Mouse (Mus musculus) embryonic facial prominence, embryonic 12.5 days (tissue): ENCODE results near the gene Ncstn. TPM values are rescaled to one million over a fixed set of nuclear protein-coding genes. Genes with fewer than 3 reads are reported as not detected.

Experiments used
- ATAC-seq: fragments of 200-750 bp; cut with Nextera tagmentation; 2 replicates; pipeline ENCODE4 v1.8.0; 2017; ENCODE audit not compliant: insufficient number of reproducible peaks, insufficient read depth, low FRiP score, low TSS enrichment
- H3K27ac ChIP-seq: fragments of 300-500 bp; sonication (generic); 2 replicates; pipeline ENCODE4 v1.5.1; 2016; ENCODE audit warnings: mild to moderate bottlenecking
- H3K27me3 ChIP-seq: fragments of 300-500 bp; sonication (generic); 2 replicates; pipeline ENCODE4 v1.6.1; 2016; ENCODE audit warnings: mild to moderate bottlenecking, moderate library complexity
- H3K36me3 ChIP-seq: fragments of 300-500 bp; sonication (generic); 2 replicates; pipeline ENCODE4 v1.6.1; 2016; ENCODE audit warnings: mild to moderate bottlenecking
- H3K4me1 ChIP-seq: fragments of 300-500 bp; sonication (generic); 2 replicates; pipeline ENCODE4 v1.6.1; 2016
- H3K4me2 ChIP-seq: fragments of 300-500 bp; sonication (generic); replicated peaks from 2 replicates; pipeline ENCODE4 v1.6.1; 2016; ENCODE audit warnings: mild to moderate bottlenecking, moderate library complexity
- H3K4me3 ChIP-seq: fragments of 300-500 bp; sonication (generic); 2 replicates; pipeline ENCODE4 v1.5.1; 2016; ENCODE audit warnings: mild to moderate bottlenecking
- H3K9ac ChIP-seq: fragments of 300-500 bp; sonication (generic); 2 replicates; pipeline ENCODE4 v1.6.1; 2016; ENCODE audit warnings: mild to moderate bottlenecking, moderate library complexity
- H3K9me3 ChIP-seq: fragments of 300-500 bp; sonication (generic); 2 replicates; pipeline ENCODE4 v1.6.1; 2016; ENCODE audit warnings: mild to moderate bottlenecking, moderate library complexity
- WGBS: fragments of 180-500 bp; shearing (Covaris S2); methylation state at CpG from one replicate; pipeline ENCODE4 v1.1.7; 2016; 5-methylcytosine and 5-hydroxymethylcytosine counted together
- polyA plus RNA-seq: library from polyadenylated mRNA; unstranded; fragments of >200 nt; fragmentation: Nextera tagmentation; extraction: Ambion mirVana; gene quantifications from 2 replicates; pipeline ENCODE4 v1.2.1, GENCODE M21; 2016

Gene Ncstn
- polyA plus RNA-seq, 1 experiment from 2014 or later: 107 TPM

GRCm38 (mm10) chr1:172116948-172117347, 34.4 kb upstream of the Ncstn start:
- Histone ChIP-seq H3K4me2 (no peak overlapping the region), H3K9me3 (no peaks in the 10 kb centered on the region), H3K27ac (no peak overlapping the region), H3K4me1 (no peaks in the 10 kb centered on the region), H3K27me3 (no peaks in the 10 kb centered on the region), H3K4me3 (no peak overlapping the region), H3K9ac (no peak overlapping the region), H3K36me3 (peaks cover 96% of the 10 kb centered on the region)
- ATAC-seq: no peak
- WGBS: 91% methylated on average over 5 of the region's 5 CpGs

DNA sequence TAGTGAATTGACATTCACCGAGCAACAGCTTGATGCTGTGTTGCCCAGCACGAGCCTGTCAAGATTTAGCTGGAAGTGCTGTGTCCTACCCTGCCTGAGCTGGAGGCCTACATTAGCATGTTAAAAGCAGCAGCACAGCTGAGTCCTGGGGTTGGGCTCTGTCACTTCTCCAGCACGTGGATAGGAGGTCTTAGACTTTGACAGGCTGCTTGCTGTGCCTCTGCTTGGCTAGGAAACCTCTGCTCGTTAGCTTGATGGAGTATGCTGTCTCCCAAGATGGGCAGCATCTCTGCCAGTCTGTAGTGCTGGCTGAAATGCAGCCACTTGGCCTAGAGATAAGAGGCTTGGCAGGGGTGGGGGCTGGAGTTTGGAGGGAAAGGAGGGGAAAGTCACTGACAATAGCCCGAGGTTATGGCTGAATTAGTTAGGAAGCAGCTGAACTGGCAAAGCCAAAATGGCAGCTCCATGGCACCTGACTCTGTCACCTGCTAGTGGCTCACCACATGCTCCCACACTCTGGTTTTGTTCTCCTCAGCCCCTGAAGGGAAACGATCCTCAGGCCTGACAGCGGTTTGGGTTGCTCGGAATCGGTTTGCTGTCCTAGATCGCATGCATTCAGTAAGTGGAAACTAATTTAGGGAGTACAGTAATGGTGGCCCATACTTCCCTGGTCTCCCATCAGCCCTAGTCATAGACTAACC, 25.3 kb upstream of the Ncstn start:
- Histone ChIP-seq H3K27me3 (no peaks in the 10 kb centered on the region), H3K9me3 (no peaks in the 10 kb centered on the region), H3K27ac (no peak overlapping the region), H3K4me1 (no peaks in the 10 kb centered on the region), H3K4me3 (no peak overlapping the region), H3K4me2 (no peak overlapping the region), H3K9ac (no peak overlapping the region), H3K36me3 (peaks cover 96% of the 10 kb centered on the region)
- no peak for ATAC-seq
- 82% methylated on average over 10 of the region's 10 CpGs for WGBS

GRCm38 (mm10) chr1:172105101-172105500, 22.5 kb upstream of the Ncstn start:
- Histone ChIP-seq H3K36me3 (peaks cover 88% of the 10 kb centered on the region), H3K27me3 (no peaks in the 10 kb centered on the region), H3K9me3 (no peaks in the 10 kb centered on the region), H3K27ac (no peak overlapping the region), H3K4me1 (no peaks in the 10 kb centered on the region), H3K9ac (no peak overlapping the region), H3K4me3 (no peak overlapping the region), H3K4me2 (no peak overlapping the region)
- ATAC-seq: no peak
- 79% methylated on average over 11 of the region's 11 CpGs for WGBS

DNA sequence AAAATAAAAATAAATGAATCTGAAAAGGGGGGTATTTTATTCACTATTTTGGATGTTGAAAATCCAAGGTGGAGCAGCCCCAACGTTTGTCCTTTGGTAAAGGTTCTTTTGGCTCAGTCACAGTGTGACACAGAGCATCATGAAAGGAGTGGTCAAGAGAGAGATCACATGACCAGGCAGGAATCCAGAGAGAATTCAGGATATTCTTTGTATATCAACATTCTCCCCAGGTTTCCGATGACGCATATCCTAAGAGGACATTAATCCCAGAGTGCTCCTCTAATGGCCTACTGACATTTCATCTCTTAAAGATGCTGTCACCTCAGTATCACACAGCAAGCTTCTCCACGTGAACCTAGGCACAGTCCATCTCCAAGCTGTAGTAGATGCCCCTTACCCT, 21.0 kb upstream of the Ncstn start:
- peaks cover 82% of the 10 kb centered on the region for H3K36me3 ChIP-seq
- WGBS: 91% methylated on average over 4 of the region's 4 CpGs

GRCm38 (mm10) chr1:172099325-172100033, 16.9 kb upstream of the Ncstn start:
- no peak overlapping the region for H3K9ac ChIP-seq
- H3K4me3 ChIP-seq: no peak overlapping the region
- no peak overlapping the region for H3K4me2 ChIP-seq
- H3K36me3 ChIP-seq: peaks cover 74% of the 10 kb centered on the region
- no peaks in the 10 kb centered on the region for H3K4me1 ChIP-seq
- H3K9me3 ChIP-seq: no peaks in the 10 kb centered on the region
- H3K27me3 ChIP-seq: no peaks in the 10 kb centered on the region
- no peak for ATAC-seq
- WGBS: 85% methylated on average over 6 of the region's 6 CpGs
- H3K27ac ChIP-seq: no peak overlapping the region

More for the DNA sequence above, 21.0 kb upstream of the Ncstn start:
- no peaks in the 10 kb centered on the region for H3K9me3 ChIP-seq
- ATAC-seq: no peak
- H3K4me1 ChIP-seq: no peaks in the 10 kb centered on the region
- H3K4me2 ChIP-seq: no peak overlapping the region
- H3K9ac ChIP-seq: no peak overlapping the region
- H3K4me3 ChIP-seq: no peak overlapping the region
- H3K27me3 ChIP-seq: no peaks in the 10 kb centered on the region
- no peak overlapping the region for H3K27ac ChIP-seq

GRCm38 (mm10) chr1:172095202-172095601, 12.6 kb upstream of the Ncstn start:
- H3K36me3 ChIP-seq: peaks cover 71% of the 10 kb centered on the region
- no peak overlapping the region for H3K4me2 ChIP-seq
- ATAC-seq: no peak
- no peak overlapping the region for H3K4me3 ChIP-seq
- H3K27me3 ChIP-seq: no peaks in the 10 kb centered on the region
- H3K27ac ChIP-seq: no peak overlapping the region
- H3K9me3 ChIP-seq: no peaks in the 10 kb centered on the region
- WGBS: 73% methylated on average over 6 of the region's 6 CpGs
- H3K4me1 ChIP-seq: no peaks in the 10 kb centered on the region
- H3K9ac ChIP-seq: no peak overlapping the region

DNA sequence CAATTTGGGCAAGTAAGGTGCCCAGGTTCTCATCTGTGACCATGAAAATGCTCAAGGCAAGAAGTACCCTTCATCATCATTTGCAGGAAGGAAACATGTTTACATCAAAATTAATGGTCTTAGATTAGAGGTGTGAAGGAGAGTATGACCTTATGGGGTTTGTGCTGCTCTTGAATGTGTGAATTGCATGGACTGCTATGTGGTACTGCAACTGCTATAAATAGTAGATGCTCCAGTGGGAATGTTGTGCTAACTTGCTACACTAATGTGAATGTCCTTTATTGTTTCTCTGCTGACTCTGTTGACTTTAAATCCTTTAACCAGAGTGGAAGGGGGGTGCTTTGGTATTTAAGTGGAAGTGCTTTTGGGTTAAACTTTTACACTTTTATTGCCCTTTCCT, 11.7 kb upstream of the Ncstn start:
- no peaks in the 10 kb centered on the region for H3K27me3 ChIP-seq
- no peak overlapping the region for H3K9ac ChIP-seq
- H3K9me3 ChIP-seq: no peaks in the 10 kb centered on the region
- ATAC-seq: no peak
- no peak overlapping the region for H3K27ac ChIP-seq
- peaks cover 75% of the 10 kb centered on the region for H3K36me3 ChIP-seq
- H3K4me1 ChIP-seq: no peaks in the 10 kb centered on the region
- no peak overlapping the region for H3K4me3 ChIP-seq
- no peak overlapping the region for H3K4me2 ChIP-seq

GRCm38 (mm10) chr1:172093522-172093921, 10.9 kb upstream of the Ncstn start:
- H3K9me3 ChIP-seq: no peaks in the 10 kb centered on the region
- H3K4me2 ChIP-seq: no peak overlapping the region
- H3K27ac ChIP-seq: no peak overlapping the region
- no peak overlapping the region for H3K4me3 ChIP-seq
- no peaks in the 10 kb centered on the region for H3K27me3 ChIP-seq
- 76% methylated on average over 3 of the region's 3 CpGs for WGBS
- peaks cover 79% of the 10 kb centered on the region for H3K36me3 ChIP-seq
- H3K9ac ChIP-seq: no peak overlapping the region
- no peak for ATAC-seq
- H3K4me1 ChIP-seq: no peaks in the 10 kb centered on the region

DNA sequence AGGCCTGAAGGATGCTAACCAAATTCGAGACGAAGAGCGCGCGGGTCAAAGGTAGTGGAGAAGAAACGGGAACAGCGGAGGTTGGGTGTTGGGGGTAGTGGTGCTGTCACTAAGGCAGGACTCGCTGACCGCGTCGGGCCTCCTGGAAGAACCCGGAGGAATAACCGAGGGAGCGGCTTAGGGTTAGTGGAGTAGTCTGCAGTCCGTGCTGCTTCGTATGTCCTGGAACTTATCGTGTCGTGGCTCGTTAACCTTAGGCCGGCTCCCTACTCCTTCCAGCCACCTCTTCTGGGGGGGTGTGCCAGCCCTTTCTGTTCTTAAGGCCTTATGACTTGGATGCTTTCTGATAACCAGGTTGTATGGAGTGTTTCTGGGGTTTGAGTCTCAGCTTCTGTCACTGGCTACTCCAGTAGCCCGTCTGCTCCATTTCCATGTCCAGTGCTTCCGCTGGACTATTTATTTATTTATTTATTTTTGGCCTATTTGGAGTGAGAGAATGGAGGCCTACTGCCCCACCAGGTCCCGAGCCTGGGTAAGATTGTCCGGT, 377 bp upstream of the Ncstn start:
- no peaks in the 10 kb centered on the region for H3K9me3 ChIP-seq
- H3K4me1 ChIP-seq: peaks cover 13% of the 10 kb centered on the region
- H3K9ac ChIP-seq: peak overlapping the region; percentile 85
- peak overlapping the region; percentile 87 for H3K4me3 ChIP-seq
- H3K27ac ChIP-seq: peak overlapping the region; percentile 78
- peaks cover 13% of the 10 kb centered on the region; the same call in 1 of the 2 replicates for H3K36me3 ChIP-seq
- H3K4me2 ChIP-seq: peak overlapping the region; percentile 77
- 3% methylated on average over 24 of the region's 24 CpGs for whole genome bisulfite sequencing
- no peaks in the 10 kb centered on the region for H3K27me3 ChIP-seq
- peak; percentile 78 for ATAC-seq

GRCm38 (mm10) chr1:172077981-172078380, 4.6 kb downstream of the Ncstn start:
- Histone ChIP-seq H3K4me2 (no peak overlapping the region), H3K9me3 (no peaks in the 10 kb centered on the region), H3K4me3 (no peak overlapping the region), H3K27me3 (no peaks in the 10 kb centered on the region), H3K4me1 (peaks cover 5% of the 10 kb centered on the region), H3K27ac (no peak overlapping the region), H3K9ac (no peak overlapping the region), H3K36me3 (peaks cover 45% of the 10 kb centered on the region)
- ATAC-seq: no peak
- 71% methylated on average over 5 of the region's 5 CpGs for WGBS

GRCm38 (mm10) chr1:172072604-172073003, 10.0 kb downstream of the Ncstn start:
- H3K36me3 ChIP-seq: peaks cover 85% of the 10 kb centered on the region
- H3K27ac ChIP-seq: no peak overlapping the region
- H3K4me1 ChIP-seq: no peaks in the 10 kb centered on the region
- no peak overlapping the region for H3K4me2 ChIP-seq
- H3K9ac ChIP-seq: no peak overlapping the region
- 94% methylated on average over 7 of the region's 7 CpGs for WGBS
- no peaks in the 10 kb centered on the region for H3K9me3 ChIP-seq
- H3K27me3 ChIP-seq: no peaks in the 10 kb centered on the region
- H3K4me3 ChIP-seq: no peak overlapping the region
- ATAC-seq: no peak

DNA sequence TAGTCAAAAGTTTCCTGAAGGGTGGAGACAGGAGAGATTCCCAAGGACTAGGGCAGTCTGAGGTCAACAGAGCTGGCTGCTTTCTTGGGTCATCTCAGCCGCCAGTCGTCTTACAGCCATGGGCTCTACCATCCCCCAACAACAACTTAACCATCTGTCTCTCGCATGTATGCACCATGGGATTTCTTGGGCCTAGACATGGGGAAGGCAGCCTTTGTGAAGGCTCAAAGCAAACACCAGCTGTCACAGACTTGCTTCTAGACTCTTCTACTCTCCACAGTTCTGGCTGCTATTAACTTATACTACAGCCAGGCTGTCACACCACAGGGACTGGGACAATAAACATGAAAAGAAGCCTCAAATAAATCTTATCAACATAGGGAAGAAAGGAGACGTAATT, 11.0 kb downstream of the Ncstn start:
- ATAC-seq: no peak
- no peaks in the 10 kb centered on the region for H3K27me3 ChIP-seq

More for the DNA sequence above, 11.0 kb downstream of the Ncstn start:
- Histone ChIP-seq H3K4me3 (no peak overlapping the region), H3K9me3 (no peaks in the 10 kb centered on the region), H3K4me2 (no peak overlapping the region), H3K27ac (no peak overlapping the region), H3K4me1 (no peaks in the 10 kb centered on the region), H3K36me3 (peaks cover 96% of the 10 kb centered on the region), H3K9ac (no peak overlapping the region)
- WGBS: 79% methylated on average over 4 of the region's 4 CpGs
